Comparison of ENCODE assay signal across 8 mouse cellular contexts in genomic region chr4:119901556-119902491, GRCm38 (mm10).
DNase-seq lines count a peak whose midpoint lies in the region; ATAC-seq and TF ChIP-seq lines count a peak whose summit lies in the region.

No protein-coding gene starts in this region.

- WGBS in hindbrain, postnatal 0 days, result 41% methylated on average over 16 of the region's 16 CpGs
- WGBS in midbrain, embryonic 16.5 days, result 51% methylated on average over 16 of the region's 16 CpGs
- WGBS in thymus, adult 2 months, result 95% methylated on average over 16 of the region's 16 CpGs

- H3K9ac ChIP-seq in hindbrain, postnatal 0 days (replicated peaks; ENCODE audit: low read length), result no peak overlapping the region
- H3K9ac ChIP-seq in midbrain, embryonic 16.5 days (ENCODE audit: low read depth, low read length), result no peak overlapping the region

- H3K4me2 ChIP-seq in hindbrain, postnatal 0 days (ENCODE audit: low read depth, low read length), result no peak overlapping the region
- no peak overlapping the region for H3K4me2 ChIP-seq in midbrain, embryonic 16.5 days (ENCODE audit: low read length)

- H3K4me1 ChIP-seq in hindbrain, postnatal 0 days (ENCODE audit: insufficient read depth, low read length), result peaks cover 19% of the 10 kb centered on the region; the same call in 1 of the 2 replicates
- H3K4me1 ChIP-seq in midbrain, embryonic 16.5 days (ENCODE audit: control insufficient read depth, insufficient read depth, low read length), result peaks cover 13% of the 10 kb centered on the region
- H3K4me1 ChIP-seq in thymus, adult 2 months (replicated peaks; ENCODE audit: control insufficient read depth, insufficient read depth, low read length), result peaks cover 17% of the 10 kb centered on the region

- DNase-seq in thymus, postnatal 4 days, result peak; percentile 3
- no peak for DNase-seq in thymus, postnatal 14 days
- DNase-seq in hindbrain, postnatal 0 days (ENCODE audit: low spot score), result peak; percentile 70
- DNase-seq in natural killer cell, adult 2 months (ENCODE audit: low spot score in 2 of 2), result no peak
- DNase-seq in B cell, adult 2 months, result no peak
- DNase-seq in thymus, adult 2 months, result no peak

- H3K36me3 ChIP-seq in hindbrain, postnatal 0 days (ENCODE audit: insufficient read depth, low read length), result no peaks in the 10 kb centered on the region
- no peaks in the 10 kb centered on the region for H3K36me3 ChIP-seq in midbrain, embryonic 16.5 days (ENCODE audit: control insufficient read depth, insufficient read depth, low read length)
- H3K36me3 ChIP-seq in thymus, adult 2 months (ENCODE audit: control insufficient read depth, insufficient read depth, low read length), result no peaks in the 10 kb centered on the region

- no peak for TF ChIP-seq POLR2A in thymus, adult 2 months (IDR thresholded peaks at IDR 0.05; ENCODE audit: control insufficient read depth, extremely low read depth, insufficient read depth, low read length, poor library complexity)

- H3K4me3 ChIP-seq in hindbrain, postnatal 0 days (ENCODE audit: low read length), result no peak overlapping the region
- no peak overlapping the region for H3K4me3 ChIP-seq in midbrain, embryonic 16.5 days (ENCODE audit: low read depth, low read length)
- H3K4me3 ChIP-seq in thymus, adult 2 months (ENCODE audit: control insufficient read depth, insufficient read depth, low read length), result no peak overlapping the region

- TF ChIP-seq CTCF in hindbrain, postnatal 0 days (IDR thresholded peaks at IDR 0.05; ENCODE audit: low read depth), result no peak
- no peak for TF ChIP-seq CTCF in thymus, adult 2 months (IDR thresholded peaks at IDR 0.05; ENCODE audit: borderline replicate concordance, control insufficient read depth, extremely low read depth, insufficient read depth, low read length, poor library complexity)

- H3K9me3 ChIP-seq in hindbrain, postnatal 0 days (ENCODE audit: low read length), result no peaks in the 10 kb centered on the region
- H3K9me3 ChIP-seq in midbrain, embryonic 16.5 days (replicated peaks; ENCODE audit: control insufficient read depth, low read length, poor library complexity, severe bottlenecking), result no peaks in the 10 kb centered on the region

- H3K27ac ChIP-seq in hindbrain, postnatal 0 days, result peak overlapping the region; percentile 72
- peak overlapping the region; percentile 38; the same call in 1 of the 2 replicates for H3K27ac ChIP-seq in midbrain, embryonic 16.5 days (ENCODE audit: low read length)
- H3K27ac ChIP-seq in thymus, adult 2 months (ENCODE audit: control insufficient read depth, insufficient read depth, low read length), result no peak overlapping the region

- peak; percentile 84 for ATAC-seq in frontal cortex, adult (ENCODE audit: low TSS enrichment)
- peak; percentile 54 for ATAC-seq in hindbrain, postnatal 0 days
- no peak for ATAC-seq in midbrain, embryonic 16.5 days

- no peaks in the 10 kb centered on the region for H3K27me3 ChIP-seq in hindbrain, postnatal 0 days (ENCODE audit: insufficient read depth, low read length)
- no peaks in the 10 kb centered on the region for H3K27me3 ChIP-seq in midbrain, embryonic 16.5 days (ENCODE audit: control insufficient read depth, insufficient read depth, low read depth, low read length)
- no peaks in the 10 kb centered on the region for H3K27me3 ChIP-seq in thymus, adult 2 months (ENCODE audit: control insufficient read depth, insufficient read depth, low read length)

Comparison
In these comparisons a context has a peak if more than half of its experiments do, and no peak if none do; other contexts are left out.
1. DNase-seq: peak in thymus, postnatal 4 days (single experiment) and hindbrain, postnatal 0 days (single experiment); none in thymus, postnatal 14 days (single experiment), natural killer cell, adult 2 months (0 of 2), B cell, adult 2 months (0 of 2) and thymus, adult 2 months (single experiment).